Mouse (Mus musculus): ENCODE data around the gene Itga5. TPM values are rescaled to one million over a fixed set of nuclear protein-coding genes. Genes with fewer than 3 reads are reported as not detected.
"Not testable (repeated sequence)": the region's sequence is repeated elsewhere in the genome, so short reads cannot be mapped to it uniquely, and the experiment has no call there.

Itga5 gene
- 62.4 and 70.8 TPM in 2 replicates for polyA plus RNA-seq (2015; fragmentation: Nextera tagmentation; extraction: Ambion mirVana)

GRCm38 (mm10) chr15:103366376-103367149, at the start of gene Itga5:
Gene Itga5 (minus strand): TSS chr15:103366763.
- WGBS: under 1% methylated on average over 51 of the region's 51 CpGs
- ATAC-seq (replicated peaks; ENCODE audit: insufficient number of reproducible peaks, insufficient read depth, low FRiP score, low read depth): peak; percentile 81
- Histone ChIP-seq H3K4me3 (peak within 1 kb of the TSS; percentile 91), H3K27ac (peak within 1 kb of the TSS; percentile 95), H3K27me3 (no peaks in the 10 kb centered on the region), H3K9me3 (replicated peaks) (no peaks in the 10 kb centered on the region), H3K9ac (peak within 1 kb of the TSS; percentile 99), H3K4me1 (replicated peaks) (peaks cover 53% of the 10 kb centered on the region), H3K36me3 (no peaks in the 10 kb centered on the region), H3K4me2 (peak within 1 kb of the TSS; percentile 70)

- not testable (repeated sequence) for H3K27ac ChIP-seq; H3K4me1 ChIP-seq (replicated peaks); H3K36me3 ChIP-seq; ATAC-seq (replicated peaks; ENCODE audit: insufficient number of reproducible peaks, insufficient read depth, low FRiP score, low read depth); H3K9ac ChIP-seq; H3K4me3 ChIP-seq; H3K27me3 ChIP-seq; H3K4me2 ChIP-seq; H3K9me3 ChIP-seq (replicated peaks)
- 83% methylated on average over 3 of the region's 3 CpGs for WGBS
Measured at GRCm38 (mm10) chr15:103405586-103405985, 39.0 kb upstream of the Itga5 start.

GRCm38 (mm10) chr15:103401361-103401760, 34.8 kb upstream of the Itga5 start:
- Histone ChIP-seq H3K9ac (no peak overlapping the region), H3K9me3 (replicated peaks) (no peaks in the 10 kb centered on the region), H3K27me3 (no peaks in the 10 kb centered on the region), H3K4me1 (replicated peaks) (no peaks in the 10 kb centered on the region), H3K4me3 (no peak overlapping the region), H3K36me3 (no peaks in the 10 kb centered on the region), H3K4me2 (no peak overlapping the region), H3K27ac (no peak overlapping the region)
- ATAC-seq (replicated peaks; ENCODE audit: insufficient number of reproducible peaks, insufficient read depth, low FRiP score, low read depth): no peak
- WGBS: 88% methylated on average over 5 of the region's 5 CpGs

- Histone ChIP-seq H3K27me3 (no peaks in the 10 kb centered on the region), H3K4me3 (no peak overlapping the region), H3K9ac (no peak overlapping the region), H3K36me3 (no peaks in the 10 kb centered on the region), H3K27ac (no peak overlapping the region), H3K4me1 (replicated peaks) (no peaks in the 10 kb centered on the region), H3K4me2 (no peak overlapping the region), H3K9me3 (replicated peaks) (no peaks in the 10 kb centered on the region)
- ATAC-seq (replicated peaks; ENCODE audit: insufficient number of reproducible peaks, insufficient read depth, low FRiP score, low read depth): no peak
Measured at GRCm38 (mm10) chr15:103393577-103393976, 27.0 kb upstream of the Itga5 start.

GRCm38 (mm10) chr15:103388556-103389145, 22.1 kb upstream of the Itga5 start:
- no peak for ATAC-seq (replicated peaks; ENCODE audit: insufficient number of reproducible peaks, insufficient read depth, low FRiP score, low read depth)
- Histone ChIP-seq H3K4me2 (no peak overlapping the region), H3K27ac (no peak overlapping the region), H3K27me3 (no peaks in the 10 kb centered on the region), H3K36me3 (no peaks in the 10 kb centered on the region), H3K4me3 (no peak overlapping the region), H3K9me3 (replicated peaks) (no peaks in the 10 kb centered on the region), H3K9ac (no peak overlapping the region), H3K4me1 (replicated peaks) (peaks cover 13% of the 10 kb centered on the region)
- 44% methylated on average over 4 of the region's 4 CpGs for WGBS

- H3K9ac ChIP-seq: no peak overlapping the region
- peak; percentile 59 for ATAC-seq (replicated peaks; ENCODE audit: insufficient number of reproducible peaks, insufficient read depth, low FRiP score, low read depth)
- WGBS: 54% methylated on average over 7 of the region's 7 CpGs
- H3K4me2 ChIP-seq: peak overlapping the region; percentile 19
- H3K9me3 ChIP-seq (replicated peaks): no peaks in the 10 kb centered on the region
- peaks cover 34% of the 10 kb centered on the region for H3K4me1 ChIP-seq (replicated peaks)
- H3K27me3 ChIP-seq: no peaks in the 10 kb centered on the region
- H3K27ac ChIP-seq: peak overlapping the region; percentile 78
- H3K36me3 ChIP-seq: no peaks in the 10 kb centered on the region
- peak overlapping the region; percentile 16 for H3K4me3 ChIP-seq
Measured at GRCm38 (mm10) chr15:103383771-103384488, 17.4 kb upstream of the Itga5 start.

GRCm38 (mm10) chr15:103382795-103383406, 16.3 kb upstream of the Itga5 start:
- Histone ChIP-seq H3K4me3 (peak overlapping the region; percentile 16; the same call in 1 of the 2 replicates), H3K4me2 (peak overlapping the region; percentile 19), H3K27ac (peak overlapping the region; percentile 78), H3K4me1 (replicated peaks) (peaks cover 45% of the 10 kb centered on the region), H3K36me3 (no peaks in the 10 kb centered on the region), H3K9me3 (replicated peaks) (no peaks in the 10 kb centered on the region), H3K9ac (no peak overlapping the region), H3K27me3 (no peaks in the 10 kb centered on the region)
- ATAC-seq (replicated peaks; ENCODE audit: insufficient number of reproducible peaks, insufficient read depth, low FRiP score, low read depth): peak; percentile 73
- WGBS: 38% methylated on average over 5 of the region's 5 CpGs

GRCm38 (mm10) chr15:103382075-103382474, 15.5 kb upstream of the Itga5 start:
- Histone ChIP-seq H3K9ac (no peak overlapping the region), H3K4me1 (replicated peaks) (peaks cover 53% of the 10 kb centered on the region), H3K36me3 (no peaks in the 10 kb centered on the region), H3K27me3 (no peaks in the 10 kb centered on the region), H3K4me2 (no peak overlapping the region), H3K27ac (peak overlapping the region; percentile 35; the same call in 1 of the 2 replicates), H3K9me3 (replicated peaks) (no peaks in the 10 kb centered on the region), H3K4me3 (no peak overlapping the region)
- no peak for ATAC-seq (replicated peaks; ENCODE audit: insufficient number of reproducible peaks, insufficient read depth, low FRiP score, low read depth)
- WGBS: 72% methylated on average over 2 of the region's 2 CpGs

- Histone ChIP-seq H3K9me3 (replicated peaks) (no peaks in the 10 kb centered on the region), H3K4me2 (no peak overlapping the region), H3K27ac (peak overlapping the region; percentile 64), H3K36me3 (no peaks in the 10 kb centered on the region), H3K4me3 (no peak overlapping the region), H3K9ac (no peak overlapping the region), H3K27me3 (no peaks in the 10 kb centered on the region), H3K4me1 (replicated peaks) (peaks cover 50% of the 10 kb centered on the region)
- 22% methylated on average over 3 of the region's 3 CpGs for WGBS
- ATAC-seq (replicated peaks; ENCODE audit: insufficient number of reproducible peaks, insufficient read depth, low FRiP score, low read depth): peak; percentile 50; the same call in 1 of the 2 replicates
Measured at GRCm38 (mm10) chr15:103378665-103379356, 12.2 kb upstream of the Itga5 start.

- Histone ChIP-seq H3K27me3 (no peaks in the 10 kb centered on the region), H3K4me2 (no peak overlapping the region), H3K27ac (peak overlapping the region; percentile 64), H3K9ac (no peak overlapping the region), H3K4me3 (no peak overlapping the region), H3K4me1 (replicated peaks) (peaks cover 42% of the 10 kb centered on the region), H3K9me3 (replicated peaks) (no peaks in the 10 kb centered on the region), H3K36me3 (no peaks in the 10 kb centered on the region)
- WGBS: 53% methylated on average over 3 of the region's 3 CpGs
- no peak for ATAC-seq (replicated peaks; ENCODE audit: insufficient number of reproducible peaks, insufficient read depth, low FRiP score, low read depth)
Measured at GRCm38 (mm10) chr15:103377752-103378664, 11.4 kb upstream of the Itga5 start.

Measured in heart, embryonic 15.5 days (tissue).